Mouse (Mus musculus): ENCODE results near the gene Ttc30a1. TPM values are rescaled to one million over a fixed set of nuclear protein-coding genes. Genes with fewer than 3 reads are reported as not detected.
"Not testable (repeated sequence)": the region's sequence is repeated elsewhere in the genome, so short reads cannot be mapped to it uniquely, and the experiment has no call there.

Gene Ttc30a1
- total RNA-seq, 2 experiments from 2014 or later: 3.1 to 3.3 TPM

- no peak for DNase-seq
Measured at GRCm38 (mm10) chr2:75983091-75983490, 1.3 kb upstream of the Ttc30a1 start.

DNA sequence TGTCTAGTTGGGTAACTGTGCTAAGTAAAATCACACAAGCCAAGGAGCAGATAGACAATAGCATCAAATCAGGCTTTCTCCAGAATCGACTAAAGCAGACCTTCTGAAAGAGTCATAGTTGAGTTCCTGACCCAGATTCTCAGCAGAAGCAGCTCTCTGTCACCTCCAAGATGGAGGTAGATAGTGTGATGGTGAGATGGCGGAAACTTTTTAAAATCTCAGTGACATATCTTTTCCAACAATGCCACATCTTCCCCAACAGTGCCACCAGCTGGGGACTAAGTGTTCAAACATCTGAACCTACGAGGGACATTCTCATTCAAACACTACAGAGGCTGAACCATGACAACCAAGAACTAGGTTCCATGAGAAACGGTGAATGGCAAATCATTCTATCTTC is 859 bp upstream of the Ttc30a1 start:
- no peak for DNase-seq

- peak in 1 of 2 experiments; percentile 11 for DNase-seq
Measured at GRCm38 (mm10) chr2:75980933-75981439, 781 bp downstream of the Ttc30a1 start.

DNA sequence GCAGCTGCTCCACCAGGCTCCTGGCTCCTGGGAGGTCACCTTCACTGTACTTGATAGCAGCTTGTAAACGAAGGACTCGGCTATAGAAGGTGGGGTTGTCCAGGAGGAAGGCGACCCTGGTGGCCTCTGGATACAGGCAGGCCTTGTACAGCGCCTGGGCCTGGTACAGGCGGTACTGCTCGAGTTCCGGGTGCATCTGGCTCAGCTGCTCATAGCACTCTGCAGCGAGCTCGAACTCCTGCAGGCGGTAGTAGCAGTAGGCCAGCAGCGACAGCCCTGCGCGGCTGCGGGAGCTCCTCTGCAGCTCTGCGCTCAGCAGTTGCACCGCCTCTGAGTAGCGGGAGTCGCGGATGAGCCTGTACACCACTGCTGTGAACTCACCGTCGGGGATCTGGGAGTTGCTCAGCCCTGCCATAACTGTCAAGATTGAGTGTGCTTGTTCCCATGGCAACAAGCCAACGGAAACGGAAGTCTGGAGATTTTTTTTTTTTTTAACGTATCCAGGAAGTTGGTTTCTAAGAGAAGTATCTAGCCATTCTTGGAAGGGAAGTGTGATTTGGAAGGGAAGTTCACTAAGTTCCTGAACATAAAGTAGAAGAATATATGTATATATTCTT is 3.9 kb downstream of the Ttc30a1 start, which contains the start of gene Ttc30a2:
TSS of gene Ttc30a2 (minus strand) at position 419 of the 617 bp plus-strand sequence.
- DNase-seq: peak; percentile 54 to 75

DNA sequence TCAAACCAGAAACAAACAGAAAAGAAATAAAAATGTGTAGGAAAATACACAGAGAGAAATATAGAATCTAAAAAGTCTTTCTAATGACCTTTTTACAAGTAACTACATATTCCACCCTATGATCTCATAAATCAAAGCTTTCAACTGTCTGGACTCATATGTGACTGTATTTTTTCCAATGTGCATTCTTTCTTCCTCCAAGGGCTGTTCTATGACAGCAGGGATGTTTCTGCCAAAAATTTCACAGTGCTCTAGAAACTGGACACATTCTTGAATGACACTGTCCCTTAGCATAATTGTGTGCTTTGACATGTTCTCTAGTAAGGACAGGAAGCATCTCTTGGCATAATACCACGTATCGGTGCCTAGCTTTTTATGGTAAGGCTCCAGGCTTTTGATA is 5.7 kb downstream of the Ttc30a1 start:
- DNase-seq: not testable (repeated sequence)

GRCm38 (mm10) chr2:75974131-75974530 is 7.6 kb downstream of the Ttc30a1 start:
- no peak for DNase-seq

DNA sequence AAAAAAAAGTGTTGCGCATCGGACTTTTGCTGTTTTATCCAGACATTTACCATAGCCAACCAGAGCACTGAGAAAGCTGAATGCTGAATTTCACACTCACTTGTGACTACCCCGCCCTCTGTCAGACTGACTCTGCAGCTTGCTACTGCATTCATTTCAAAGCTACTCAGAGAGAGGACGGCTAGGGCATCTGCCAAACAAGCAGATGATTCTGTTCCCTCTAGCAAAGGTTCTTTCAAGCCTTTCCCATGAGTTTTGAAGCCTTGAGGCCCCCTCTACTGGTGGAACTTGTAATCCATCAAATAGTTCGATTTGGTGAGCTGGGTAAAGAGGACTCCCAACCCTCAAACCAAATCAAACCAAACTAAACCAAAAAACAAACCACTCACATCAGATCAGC is 16.8 kb downstream of the Ttc30a1 start:
- DNase-seq: peak; percentile 76 to 88

GRCm38 (mm10) chr2:75964512-75964911 is 17.3 kb downstream of the Ttc30a1 start:
- peak; percentile 74 to 84 for DNase-seq

DNA sequence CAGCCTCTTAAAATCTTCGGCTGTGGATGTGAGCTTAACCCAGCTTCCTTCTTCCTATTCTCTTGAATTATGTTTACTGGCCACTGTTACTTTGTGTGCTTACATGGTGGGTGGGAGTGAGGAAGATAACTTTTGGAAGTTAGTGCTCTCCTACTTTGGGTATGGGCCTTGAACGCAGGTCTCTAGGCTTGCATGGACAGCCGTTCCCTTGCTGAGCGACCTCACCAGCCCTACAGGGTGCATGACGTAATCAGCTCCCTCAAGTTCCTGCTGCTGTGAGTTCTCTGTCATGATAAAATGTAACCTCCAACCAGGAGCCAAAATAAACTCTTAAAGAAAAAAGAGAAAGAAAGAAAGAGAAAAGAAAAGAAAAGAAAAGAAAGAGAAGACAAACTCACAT is 17.7 kb downstream of the Ttc30a1 start:
- DNase-seq: no peak

GRCm38 (mm10) chr2:75963211-75963840 is 18.4 kb downstream of the Ttc30a1 start:
- no peak for DNase-seq

- DNase-seq: peak; percentile 35 to 51
Measured at GRCm38 (mm10) chr2:75960366-75961330, 21.1 kb downstream of the Ttc30a1 start.

DNA sequence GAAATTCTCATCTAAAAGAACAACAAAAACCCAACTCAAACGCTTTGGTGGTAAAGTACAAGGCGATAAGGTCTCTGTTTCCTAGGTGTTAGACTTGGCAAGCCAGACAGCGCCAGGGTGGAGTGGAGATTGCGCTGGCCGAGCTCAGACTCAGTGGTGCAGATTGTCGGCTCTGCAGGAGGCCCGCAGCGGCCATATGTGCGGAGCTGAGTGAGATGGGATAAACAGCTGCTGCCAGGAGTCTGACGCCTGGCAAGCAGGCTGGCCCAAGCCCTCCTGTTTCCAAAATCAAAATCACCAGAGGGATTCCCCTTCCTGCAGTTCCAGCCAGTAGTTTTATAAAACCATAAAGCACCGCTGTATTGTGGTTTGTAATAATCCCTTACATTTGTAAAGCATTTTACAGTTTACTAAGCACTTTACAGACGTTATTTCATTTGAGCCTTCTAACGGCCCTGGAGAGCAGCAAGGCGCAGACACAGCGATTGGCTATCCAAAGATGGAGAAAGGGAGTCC is 21.9 kb downstream of the Ttc30a1 start:
- peak; percentile 29 to 51 for DNase-seq

GRCm38 (mm10) chr2:75959183-75959849 is 22.5 kb downstream of the Ttc30a1 start:
- DNase-seq: peak; percentile 23 to 48

DNA sequence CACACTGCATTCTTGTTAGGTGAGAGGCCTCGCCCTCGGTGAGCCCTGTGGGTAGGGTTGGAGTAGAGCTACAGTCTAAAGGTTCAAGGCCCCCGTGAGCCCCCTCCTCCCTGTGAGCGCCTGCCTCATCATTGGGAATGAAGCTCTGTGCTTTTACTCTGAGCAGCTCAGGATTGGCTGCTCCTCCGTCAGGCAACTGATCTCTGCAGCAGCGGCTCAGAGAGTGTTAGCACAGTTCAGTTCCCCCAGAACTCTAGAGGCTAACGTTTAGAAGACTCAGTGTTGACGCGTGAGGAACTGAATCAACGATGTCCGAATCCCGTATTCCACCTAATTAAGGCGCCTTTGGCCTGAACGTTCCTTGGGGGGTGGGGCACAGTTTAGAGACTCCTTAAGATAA is 26.1 kb downstream of the Ttc30a1 start:
- DNase-seq: no peak

GRCm38 (mm10) chr2:75953320-75953719 is 28.4 kb downstream of the Ttc30a1 start:
- DNase-seq: peak in 1 of 2 experiments; percentile 17

DNA sequence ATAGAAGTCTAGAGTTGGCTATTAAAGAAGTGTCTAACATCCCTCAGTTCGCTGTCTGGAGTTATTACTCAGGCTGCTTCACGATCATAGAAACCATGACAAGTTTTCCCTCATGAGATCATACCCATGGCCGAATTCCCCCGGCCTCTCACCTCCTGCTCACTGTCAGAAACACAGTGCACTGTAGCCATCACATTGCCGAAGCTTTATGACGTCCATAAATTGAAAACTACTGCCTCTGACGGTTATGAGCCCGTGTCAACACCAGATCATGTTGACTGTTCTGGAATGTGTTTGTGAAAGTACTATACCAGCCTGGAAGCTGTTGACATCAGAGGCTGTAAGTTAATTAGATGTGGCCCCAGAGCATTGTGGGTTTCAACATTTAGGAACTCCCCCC is 31.1 kb downstream of the Ttc30a1 start:
- DNase-seq: no peak

DNA sequence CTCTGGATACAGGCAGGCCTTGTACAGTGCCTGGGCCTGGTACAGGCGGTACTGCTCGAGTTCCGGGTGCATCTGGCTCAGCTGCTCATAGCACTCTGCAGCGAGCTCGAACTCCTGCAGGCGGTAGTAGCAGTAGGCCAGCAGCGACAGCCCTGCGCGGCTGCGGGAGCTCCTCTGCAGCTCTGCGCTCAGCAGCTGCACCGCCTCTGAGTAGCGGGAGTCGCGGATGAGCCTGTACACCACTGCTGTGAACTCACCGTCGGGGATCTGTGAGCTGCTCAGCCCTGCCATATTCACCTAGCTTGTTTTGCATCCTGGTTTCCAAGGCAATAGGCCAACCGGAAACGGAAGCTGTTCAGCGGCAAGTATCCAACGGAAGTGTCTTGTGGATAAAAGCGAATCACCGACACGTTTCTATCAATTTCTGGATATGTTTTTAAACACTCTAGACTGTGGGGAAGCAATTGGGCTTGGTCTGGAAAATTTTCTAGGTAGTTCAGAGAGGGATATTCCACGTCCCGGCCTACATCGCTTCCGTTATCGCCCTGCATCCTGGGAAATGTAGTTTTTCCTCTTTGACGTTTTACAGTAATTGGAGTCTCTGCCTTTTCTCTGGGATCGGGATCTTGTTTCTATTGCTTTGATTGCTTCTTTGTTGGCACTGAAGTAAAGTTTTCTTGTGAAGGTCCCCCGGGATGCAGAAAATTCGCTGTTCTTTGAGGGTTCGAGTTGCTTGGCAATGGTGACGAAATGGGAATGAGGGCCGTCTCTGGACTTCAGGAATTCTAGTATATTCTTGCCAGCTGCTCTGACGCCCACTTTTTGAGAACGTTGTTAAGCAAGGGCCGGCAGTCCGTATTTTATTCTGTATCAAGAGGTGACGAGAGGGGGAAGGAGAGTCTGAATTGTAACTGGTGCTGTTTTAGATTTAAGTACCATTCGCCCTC is 43.4 kb downstream of the Ttc30a1 start, which contains the start of gene Ttc30b:
TSS of gene Ttc30b (minus strand) at position 469 of the 947 bp plus-strand sequence.
- DNase-seq: peak; percentile 86 to 92

DNA sequence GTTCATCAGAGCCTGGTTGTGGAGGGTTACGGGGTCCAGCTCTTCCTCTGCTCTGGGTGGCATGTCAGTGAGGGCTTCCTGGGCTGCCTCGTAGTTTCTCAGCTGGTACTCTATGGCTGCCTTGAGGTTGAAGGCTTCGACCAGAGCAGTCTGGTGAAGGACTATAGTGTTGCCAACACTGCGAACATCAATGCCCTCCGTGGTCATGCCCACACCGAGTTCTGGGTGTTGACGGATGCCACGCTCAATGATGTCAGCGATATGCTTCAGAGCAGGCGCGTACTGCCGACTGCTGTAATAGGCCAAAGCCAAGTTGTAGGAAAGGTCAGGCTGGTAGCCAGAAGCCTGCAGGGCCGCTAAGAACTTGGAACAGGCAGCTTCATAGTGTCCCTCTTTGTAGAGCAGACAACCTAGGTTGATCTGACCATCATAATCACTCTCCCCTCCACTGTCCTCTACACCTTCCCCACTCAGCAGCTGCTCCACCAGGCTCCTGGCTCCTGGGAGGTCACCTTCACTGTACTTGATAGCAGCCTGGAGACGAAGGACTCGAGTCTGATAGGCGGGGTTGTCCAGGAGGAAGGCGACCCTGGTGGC is 44.1 kb downstream of the Ttc30a1 start:
- peak in 1 of 2 experiments; percentile 58 for DNase-seq

DNA sequence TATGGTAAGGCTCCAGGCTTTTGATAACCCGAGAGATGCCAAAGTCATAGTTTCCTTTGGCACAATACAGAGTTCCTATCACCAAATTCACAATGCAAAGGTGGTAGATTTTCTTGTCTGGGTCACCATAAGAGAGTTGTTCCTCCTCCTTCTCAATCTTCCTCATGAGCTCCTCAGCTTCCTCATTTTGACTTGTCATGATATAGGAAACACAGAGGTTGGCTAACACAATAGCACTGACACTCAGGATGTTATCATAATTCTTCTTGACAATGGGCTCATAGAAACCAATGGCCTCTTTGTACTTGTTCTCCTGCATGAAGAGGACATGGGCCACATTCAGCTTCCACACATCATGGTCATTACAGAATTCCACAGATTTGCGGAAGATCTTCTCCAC is 45.1 kb downstream of the Ttc30a1 start:
- DNase-seq: not testable (repeated sequence)

GRCm38 (mm10) chr2:75933541-75933940 is 48.2 kb downstream of the Ttc30a1 start:
- no peak for DNase-seq

All from heart, adult 18-20 months (tissue).